8 mouse cellular contexts compared by ENCODE assay signal in the genomic region with DNA sequence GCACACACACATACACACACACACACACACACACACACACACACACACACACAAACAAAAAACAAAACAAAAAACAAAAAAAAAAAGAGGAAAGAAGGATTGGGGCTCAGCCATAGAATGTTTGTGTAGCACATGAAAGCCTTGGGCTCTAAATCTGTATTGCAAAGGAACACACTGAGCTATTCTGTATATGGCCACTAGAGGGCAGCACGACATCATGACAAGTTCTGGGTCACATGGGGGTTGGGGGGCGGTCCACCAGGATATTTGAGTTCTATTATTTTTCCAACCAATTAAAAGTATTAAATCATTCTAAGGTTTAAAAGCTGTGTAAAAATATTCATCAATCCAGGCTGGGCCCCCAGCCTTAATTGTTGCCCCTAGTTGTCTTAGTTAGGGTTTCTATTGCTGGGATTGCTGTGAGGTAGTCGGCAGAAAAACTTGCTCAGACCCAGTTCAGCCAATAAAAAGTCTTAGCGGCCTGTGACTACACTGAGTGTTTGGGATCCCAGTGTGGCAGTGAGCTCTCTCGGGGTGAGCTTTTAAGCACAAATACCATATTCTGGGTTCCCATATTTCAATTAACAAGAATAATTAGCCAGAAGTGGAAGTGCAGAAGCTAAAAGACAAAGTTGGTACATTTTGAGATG. TPM values are rescaled to one million over a fixed set of nuclear protein-coding genes. Genes with fewer than 3 reads are reported as not detected.
DNase-seq lines count a peak whose midpoint lies in the region; ATAC-seq and TF ChIP-seq lines count a peak whose summit lies in the region.

No protein-coding gene starts in this region.

- H3K4me2 ChIP-seq in heart, postnatal 0 days (ENCODE audit: low read depth, low read length): peak overlapping the region; percentile 42; the same call in 1 of the 2 replicates
- peak overlapping the region; percentile 42 for H3K4me2 ChIP-seq in lung, embryonic 16.5 days (ENCODE audit: low read depth, low read length)

- in situ Hi-C loops in ES-E14 (cut with MboI; ENCODE audit: low sequenced_read_pairs in 2 of 2, unreplicated experiment in 2 of 2): loop anchor here (5.0 to 25.0 kb wide), 3 partner anchors 251 to 394 kb away; partner anchors contain the start of gene Smim13 (in 1 of the 2)

- no peaks in the 10 kb centered on the region for H3K36me3 ChIP-seq in ES-E14 (ENCODE audit: control insufficient read depth, insufficient read depth, low read length, poor library complexity, severe bottlenecking)
- no peaks in the 10 kb centered on the region for H3K36me3 ChIP-seq in forebrain, embryonic 10.5 days (replicated peaks)
- no peaks in the 10 kb centered on the region for H3K36me3 ChIP-seq in heart, postnatal 0 days (replicated peaks; ENCODE audit: control insufficient read depth, insufficient read depth, low read length)
- H3K36me3 ChIP-seq in lung, embryonic 16.5 days (ENCODE audit: control insufficient read depth, insufficient read depth, low read length): no peaks in the 10 kb centered on the region

- no peaks in the 10 kb centered on the region for H3K9me3 ChIP-seq in ES-E14 (ENCODE audit: control insufficient read depth, insufficient read depth, low read depth, low read length)
- no peaks in the 10 kb centered on the region for H3K9me3 ChIP-seq in forebrain, embryonic 10.5 days
- no peaks in the 10 kb centered on the region for H3K9me3 ChIP-seq in heart, postnatal 0 days (replicated peaks; ENCODE audit: control insufficient read depth, low read length)
- no peaks in the 10 kb centered on the region for H3K9me3 ChIP-seq in lung, embryonic 16.5 days (ENCODE audit: control insufficient read depth, low read length)

- no peak overlapping the region for H3K4me3 ChIP-seq in ES-E14 (ENCODE audit: insufficient read depth in 1 of 2, low read depth in 1 of 2, low read length in 2 of 2, poor library complexity in 1 of 2, severe bottlenecking in 1 of 2)
- no peak overlapping the region for H3K4me3 ChIP-seq in forebrain, embryonic 10.5 days
- no peak overlapping the region for H3K4me3 ChIP-seq in heart, postnatal 0 days (ENCODE audit: low read depth, low read length)
- H3K4me3 ChIP-seq in layer of hippocampus, adult 2 months: peak overlapping the region; percentile 34; the same call in 1 of the 2 replicates
- H3K4me3 ChIP-seq in lung, embryonic 16.5 days (ENCODE audit: low read length): peak overlapping the region; percentile 24

- 29% methylated on average over 5 of the region's 5 CpGs for WGBS in forebrain, embryonic 10.5 days
- 15% methylated on average over 5 of the region's 5 CpGs for WGBS in heart, postnatal 0 days
- WGBS in lung, embryonic 16.5 days: 18% methylated on average over 5 of the region's 5 CpGs

- H3K9ac ChIP-seq in ES-E14 (ENCODE audit: insufficient read depth, low read depth, low read length, poor library complexity, severe bottlenecking): no peak overlapping the region
- no peak overlapping the region for H3K9ac ChIP-seq in heart, postnatal 0 days (replicated peaks; ENCODE audit: low read depth, low read length)
- no peak overlapping the region; the same call in 1 of the 2 replicates for H3K9ac ChIP-seq in lung, embryonic 16.5 days (ENCODE audit: low read length)

- H3K27me3 ChIP-seq in forebrain, embryonic 10.5 days (ENCODE audit: poor library complexity, severe bottlenecking): no peaks in the 10 kb centered on the region
- no peaks in the 10 kb centered on the region for H3K27me3 ChIP-seq in heart, postnatal 0 days (ENCODE audit: control insufficient read depth, insufficient read depth, low read length)
- H3K27me3 ChIP-seq in lung, embryonic 16.5 days (ENCODE audit: control insufficient read depth, insufficient read depth, low read depth, low read length): no peaks in the 10 kb centered on the region

- peak; percentile 73 for DNase-seq in ES-E14 (ENCODE audit: low read depth, low spot score)
- DNase-seq in brain, adult 2 months (ENCODE audit: low read depth, low spot score): peak; percentile 88
- DNase-seq in forebrain, embryonic 10.5 days (ENCODE audit: extremely low spot score, low spot score): peak; percentile 67
- peak; percentile 80 for DNase-seq in heart, postnatal 0 days (ENCODE audit: low spot score)
- peak; percentile 72 to 83 for DNase-seq in layer of hippocampus, adult 2 months (ENCODE audit: low spot score in 2 of 2)
- peak; percentile 81 for DNase-seq in retina, postnatal 1 day
- DNase-seq in urinary bladder, postnatal 14 days (ENCODE audit: low spot score): peak; percentile 79

- no peak overlapping the region for H3K27ac ChIP-seq in ES-E14 (ENCODE audit: insufficient read depth, low read depth, low read length, poor library complexity, severe bottlenecking)
- no peak overlapping the region for H3K27ac ChIP-seq in forebrain, embryonic 10.5 days
- H3K27ac ChIP-seq in heart, postnatal 0 days (ENCODE audit: low read depth): no peak overlapping the region
- H3K27ac ChIP-seq in layer of hippocampus, adult 2 months: no peak overlapping the region
- H3K27ac ChIP-seq in lung, embryonic 16.5 days (ENCODE audit: low read length): no peak overlapping the region

- ATAC-seq in heart, postnatal 0 days (ENCODE audit: insufficient read depth, low read depth): peak; percentile 44; the same call in 1 of the 2 replicates
- ATAC-seq in lung, embryonic 16.5 days (ENCODE audit: low read depth): peak; percentile 72; the same call in 1 of the 2 replicates

- peaks cover 0 to 2% of the 10 kb centered on the region in 2 experiments; a peak in 1 of 4 replicates for H3K4me1 ChIP-seq in ES-E14 (ENCODE audit: control insufficient read depth in 2 of 2, insufficient read depth in 2 of 2, low read length in 2 of 2, poor library complexity in 1 of 2)
- no peaks in the 10 kb centered on the region for H3K4me1 ChIP-seq in forebrain, embryonic 10.5 days
- no peaks in the 10 kb centered on the region for H3K4me1 ChIP-seq in heart, postnatal 0 days (ENCODE audit: control insufficient read depth, insufficient read depth)
- H3K4me1 ChIP-seq in lung, embryonic 16.5 days (replicated peaks; ENCODE audit: control insufficient read depth, insufficient read depth, low read length): no peaks in the 10 kb centered on the region; the same call in 1 of the 2 replicates

- TF ChIP-seq EP300 in heart, postnatal 0 days (IDR thresholded peaks at IDR 0.05; ENCODE audit: low read depth): no peak

- TF ChIP-seq CTCF in heart, postnatal 0 days (IDR thresholded peaks at IDR 0.05; ENCODE audit: low read depth): peak; percentile 97
- peak; percentile 83 for TF ChIP-seq CTCF in layer of hippocampus, adult 2 months (conservative IDR thresholded peaks at IDR 0.05)

TF ChIP-seq in ES-E14, 5 proteins besides CTCF, POLR2A, EP300 and RAD21:
- TF ChIP-seq MAFK (IDR thresholded peaks at IDR 0.05; ENCODE audit: insufficient read depth, low read depth, low read length) (no peak), HCFC1 (IDR thresholded peaks at IDR 0.05; ENCODE audit: borderline replicate concordance, insufficient read depth, low read length) (no peak), ZNF384 (IDR thresholded peaks at IDR 0.05; ENCODE audit: low read depth, low read length) (no peak), ZC3H11A (IDR thresholded peaks at IDR 0.05; ENCODE audit: borderline replicate concordance, low read depth, low read length) (peak; percentile 97), CHD2 (IDR thresholded peaks at IDR 0.05; ENCODE audit: low read depth, low read length) (no peak)

RNA-seq across cellular contexts. Expression of gene Gcnt2, which starts 16.0 kb away (rescaled TPM):
- 21.8 and 35.6 TPM in 2 replicates for total RNA-seq in ES-E14 (2012; rRNA removed)
- polyA plus RNA-seq in forebrain, embryonic 10.5 days (2016; fragmentation: Nextera tagmentation; extraction: Ambion mirVana): 2.2 and 3.0 TPM in 2 replicates
- total RNA-seq in heart, postnatal 0 days (2014; rRNA removed; ENCODE audit: low replicate concordance): 12.9 and 15.5 TPM in 2 replicates
- 2.8 and 3.1 TPM in 2 replicates for polyA plus RNA-seq in heart, postnatal 0 days (2015; fragmentation: Nextera tagmentation; extraction: Ambion mirVana)
- 10 to 100 TPM; 16.3 to 17.0 TPM for total RNA-seq in layer of hippocampus, adult 2 months (2021)
- 4.3 and 4.5 TPM in 2 replicates for polyA plus RNA-seq in lung, embryonic 16.5 days (2015; fragmentation: Nextera tagmentation; extraction: Ambion mirVana)

Comparison
In these comparisons a context has a peak if more than half of its experiments do, and no peak if none do; other contexts are left out.
1. H3K4me3 ChIP-seq: peak in layer of hippocampus, adult 2 months (single experiment) and lung, embryonic 16.5 days (single experiment); none in ES-E14 (0 of 2), forebrain, embryonic 10.5 days (single experiment) and heart, postnatal 0 days (single experiment).
2. Peak in every context shown above with its lines, with median percentiles within 50 percentile points of each other: DNase-seq.